Mouse (Mus musculus) heart, postnatal 0 days (tissue): ENCODE results near the gene Cdkn2d. TPM values are rescaled to one million over a fixed set of nuclear protein-coding genes. Genes with fewer than 3 reads are reported as not detected.
A peak's percentile ranks its signal among the peaks of the same experiment; 100 is the strongest.

Experiments used
- ATAC-seq: fragments of 200-750 bp; cut with Nextera tagmentation; 2 replicates; pipeline ENCODE4 v1.8.0; 2017; ENCODE audit warnings: low read depth, moderate number of reproducible peaks, moderate library complexity; ENCODE audit not compliant: insufficient read depth
- DNase-seq: peaks from one replicate; pipeline ENCODE4 v3.0.0-alpha.2; 2016; ENCODE audit warnings: low spot score
- H3K27ac ChIP-seq: fragments of 300-500 bp; sonication (generic); 2 replicates; pipeline ENCODE4 v1.5.1; 2014; ENCODE audit warnings: low read depth, mild to moderate bottlenecking
- H3K27me3 ChIP-seq: fragments of 300-500 bp; sonication (generic); 2 replicates; pipeline ENCODE4 v1.6.1; 2014; ENCODE audit warnings: low read length, mixed read lengths; ENCODE audit not compliant: control insufficient read depth, insufficient read depth
- H3K36me3 ChIP-seq: fragments of 300-500 bp; sonication (generic); replicated peaks from 2 replicates; pipeline ENCODE4 v1.6.1; 2014; ENCODE audit warnings: low read length, mixed read lengths; ENCODE audit not compliant: control insufficient read depth, insufficient read depth
- H3K4me1 ChIP-seq: fragments of 300-500 bp; sonication (generic); 2 replicates; pipeline ENCODE4 v1.6.1; 2014; ENCODE audit warnings: antibody characterized with exemption; ENCODE audit not compliant: control insufficient read depth, insufficient read depth
- H3K4me2 ChIP-seq: fragments of 300-500 bp; sonication (generic); 2 replicates; pipeline ENCODE4 v1.6.1; 2014; ENCODE audit warnings: low read depth, mild to moderate bottlenecking, low read length, moderate library complexity
- H3K4me3 ChIP-seq: fragments of 300-500 bp; sonication (generic); 2 replicates; pipeline ENCODE4 v1.5.1; 2014; ENCODE audit warnings: low read depth, low read length
- H3K9ac ChIP-seq: fragments of 300-500 bp; sonication (generic); replicated peaks from 2 replicates; pipeline ENCODE4 v1.6.1; 2014; ENCODE audit warnings: low read depth, low read length, mixed read lengths
- H3K9me3 ChIP-seq: fragments of 300-500 bp; sonication (generic); replicated peaks from 2 replicates; pipeline ENCODE4 v1.6.1; 2016; ENCODE audit warnings: low read length; ENCODE audit not compliant: control insufficient read depth
- CTCF ChIP-seq: IDR thresholded peaks from 2 replicates; pipeline ENCODE4 v1.5.1; 2016; ENCODE audit warnings: antibody characterized with exemption, control low read depth, low read depth
- EP300 ChIP-seq: IDR thresholded peaks from 2 replicates; pipeline ENCODE4 v1.6.1; 2016; ENCODE audit warnings: antibody characterized with exemption, low read depth
- WGBS: fragments of 180-500 bp; shearing (Covaris S2); extraction: QIAGEN DNeasy Blood & Tissue Kit; methylation state at CpG from one replicate; pipeline ENCODE4 v1.1.7; 2014; 5-methylcytosine and 5-hydroxymethylcytosine counted together
- polyA plus RNA-seq: library from polyadenylated mRNA; unstranded; fragments of >200 nt; fragmentation: Nextera tagmentation; extraction: Ambion mirVana; gene quantifications from 2 replicates; pipeline ENCODE4 v1.2.1, GENCODE M21; 2015
- total RNA-seq: library from RNA; depleted of rRNA; stranded (reverse); fragments of >200 nt; gene quantifications from 2 replicates; pipeline ENCODE4 v1.2.3, GENCODE M21; 2014; ENCODE audit warnings: low replicate concordance

Cdkn2d gene
- total and polyA plus RNA-seq, 2 experiments from 2014 or later = 65.8 to 67.4 TPM

GRCm38 (mm10) chr9:21289337-21289671 lies 1.9 kb downstream of the Cdkn2d start:
- 77% methylated on average over 2 of the region's 2 CpGs for WGBS
- peaks cover 15% of the 10 kb centered on the region for H3K36me3 ChIP-seq
- TF ChIP-seq EP300 (no peak), CTCF (no peak)
- H3K27ac ChIP-seq = peak overlapping the region; percentile 92
- H3K4me1 ChIP-seq = peaks cover 27% of the 10 kb centered on the region
- H3K27me3 ChIP-seq = no peaks in the 10 kb centered on the region
- DNase-seq (no peak), ATAC-seq (no peak)
- peak overlapping the region; percentile 79 for H3K4me3 ChIP-seq
- H3K9ac ChIP-seq = peak overlapping the region; percentile 64; the same call in 1 of the 2 replicates
- no peaks in the 10 kb centered on the region for H3K9me3 ChIP-seq
- peak overlapping the region; percentile 97 for H3K4me2 ChIP-seq

- peak; percentile 33 for DNase-seq
- Histone ChIP-seq H3K27ac (peak overlapping the region; percentile 92), H3K9me3 (no peaks in the 10 kb centered on the region), H3K9ac (peak overlapping the region; percentile 41; the same call in 1 of the 2 replicates), H3K4me1 (peaks cover 27% of the 10 kb centered on the region), H3K4me2 (peak overlapping the region; percentile 97), H3K27me3 (no peaks in the 10 kb centered on the region), H3K4me3 (peak overlapping the region; percentile 79), H3K36me3 (peaks cover 21% of the 10 kb centered on the region)
- ATAC-seq = no peak
- 66% methylated on average over 13 of the region's 13 CpGs for WGBS
- TF ChIP-seq CTCF = no peak
- 0 out of 2 replicates have a peak, but pooled peaks have one; percentile 16 for TF ChIP-seq EP300
Measured at GRCm38 (mm10) chr9:21288404-21289336, 2.5 kb downstream of the Cdkn2d start.

GRCm38 (mm10) chr9:21287571-21288402 lies 3.4 kb downstream of the Cdkn2d start, which contains the start of gene Kri1:
Gene Kri1 (minus strand): TSS chr9:21287969.
- H3K4me3 ChIP-seq = peak within 1 kb of the TSS; percentile 79
- under 1% methylated on average over 58 of the region's 59 CpGs for WGBS
- peak; percentile 100 for DNase-seq
- H3K27me3 ChIP-seq = no peaks in the 10 kb centered on the region
- ATAC-seq = peak; percentile 74
- peak within 1 kb of the TSS; percentile 69 for H3K9ac ChIP-seq
- TF ChIP-seq CTCF (peak; percentile 5; the same call in 1 of the 2 replicates), EP300 (0 out of 2 replicates have a peak, but pooled peaks have one; percentile 20)
- peak within 1 kb of the TSS; percentile 97 for H3K4me2 ChIP-seq
- peaks cover 24% of the 10 kb centered on the region for H3K36me3 ChIP-seq
- H3K9me3 ChIP-seq = no peaks in the 10 kb centered on the region
- H3K4me1 ChIP-seq = peaks cover 27% of the 10 kb centered on the region
- H3K27ac ChIP-seq = peak within 1 kb of the TSS; percentile 92

- Histone ChIP-seq H3K9me3 (no peaks in the 10 kb centered on the region), H3K4me3 (peak overlapping the region; percentile 79), H3K36me3 (peaks cover 31% of the 10 kb centered on the region), H3K4me2 (peak overlapping the region; percentile 97), H3K27me3 (no peaks in the 10 kb centered on the region), H3K4me1 (peaks cover 27% of the 10 kb centered on the region), H3K9ac (peak overlapping the region; percentile 69; the same call in 1 of the 2 replicates), H3K27ac (no peak overlapping the region)
- WGBS = 48% methylated on average over 3 of the region's 3 CpGs
- ATAC-seq (no peak), DNase-seq (no peak)
- TF ChIP-seq EP300 (no peak), CTCF (no peak)
Measured at GRCm38 (mm10) chr9:21286753-21287152, 4.5 kb downstream of the Cdkn2d start.

- DNase-seq (no peak), ATAC-seq (no peak)
- Histone ChIP-seq H3K4me1 (peaks cover 17% of the 10 kb centered on the region), H3K27ac (no peak overlapping the region), H3K36me3 (peaks cover 56% of the 10 kb centered on the region), H3K4me2 (no peak overlapping the region), H3K9ac (no peak overlapping the region), H3K9me3 (no peaks in the 10 kb centered on the region), H3K4me3 (no peak overlapping the region), H3K27me3 (no peaks in the 10 kb centered on the region)
- TF ChIP-seq EP300 = no peak
- TF ChIP-seq CTCF = no peak
- 86% methylated on average over 3 of the region's 3 CpGs for WGBS
Measured at GRCm38 (mm10) chr9:21283994-21284393, 7.2 kb downstream of the Cdkn2d start.
